Mouse (Mus musculus) lung, embryonic 14.5 days (tissue): Measurements from ENCODE around the gene Prmt1. TPM values are rescaled to one million over a fixed set of nuclear protein-coding genes. Genes with fewer than 3 reads are reported as not detected.

Source experiments
- ATAC-seq: fragments of 200-750 bp; cut with Nextera tagmentation; 2 replicates; pipeline ENCODE4 v1.8.0; 2017; ENCODE audit warnings: mild to moderate bottlenecking, moderate TSS enrichment, moderate library complexity; ENCODE audit not compliant: insufficient read depth
- DNase-seq: peaks from one replicate; pipeline ENCODE4 v3.0.0-alpha.2; 2015
- H3K27ac ChIP-seq: fragments of 300-500 bp; sonication (generic); 2 replicates; pipeline ENCODE4 v1.5.1; 2014; ENCODE audit warnings: low read depth, mild to moderate bottlenecking, moderate library complexity
- H3K27me3 ChIP-seq: fragments of 300-500 bp; sonication (generic); 2 replicates; pipeline ENCODE4 v1.6.1; 2014; ENCODE audit warnings: low read length, control low read depth; ENCODE audit not compliant: insufficient read depth
- H3K36me3 ChIP-seq: fragments of 300-500 bp; sonication (generic); 2 replicates; pipeline ENCODE4 v1.6.1; 2014; ENCODE audit warnings: control low read depth; ENCODE audit not compliant: insufficient read depth
- H3K4me1 ChIP-seq: fragments of 300-500 bp; sonication (generic); 2 replicates; pipeline ENCODE4 v1.6.1; 2014; ENCODE audit warnings: antibody characterized with exemption, control low read depth; ENCODE audit not compliant: insufficient read depth
- H3K4me2 ChIP-seq: fragments of 300-500 bp; sonication (generic); 2 replicates; pipeline ENCODE4 v1.6.1; 2014; ENCODE audit warnings: mild to moderate bottlenecking
- H3K4me3 ChIP-seq: fragments of 300-500 bp; sonication (generic); 2 replicates; pipeline ENCODE4 v1.5.1; 2014; ENCODE audit warnings: low read depth, low read length
- H3K9ac ChIP-seq: fragments of 300-500 bp; sonication (generic); 2 replicates; pipeline ENCODE4 v1.6.1; 2014
- H3K9me3 ChIP-seq: fragments of 300-500 bp; sonication (generic); 2 replicates; pipeline ENCODE4 v1.6.1; 2016; ENCODE audit warnings: low read depth, low read length, control low read depth
- CTCF ChIP-seq: IDR thresholded peaks from 2 replicates; pipeline ENCODE4 v1.5.1; 2016; ENCODE audit warnings: antibody characterized with exemption, low read depth
- WGBS: fragments of 180-500 bp; shearing (Covaris S2); extraction: QIAGEN DNeasy Blood & Tissue Kit; methylation state at CpG from one replicate; pipeline ENCODE4 v1.1.7; 2014; 5-methylcytosine and 5-hydroxymethylcytosine counted together
- microRNA-seq: library from miRNA; unstranded; fragments of <30 nt; microRNA quantifications from one replicate; pipeline ENCODE4, GENCODE M21; 2016; ENCODE audit warnings: borderline number of aligned reads
- polyA plus RNA-seq: library from polyadenylated mRNA; unstranded; fragments of >200 nt; fragmentation: Nextera tagmentation; extraction: Ambion mirVana; gene quantifications from 2 replicates; pipeline ENCODE4 v1.2.1, GENCODE M21; 2014

Gene Prmt1
- polyA plus RNA-seq, 1 experiment from 2014 or later: 238 TPM

GRCm38 (mm10) chr7:44951960-44952359 lies 34.4 kb downstream of the Prmt1 start:
- DNase-seq (peak; percentile 87), ATAC-seq (peak; percentile 86)
- Histone ChIP-seq H3K9ac (peak overlapping the region; percentile 62), H3K4me1 (peaks cover 12% of the 10 kb centered on the region; the same call in 1 of the 2 replicates), H3K4me2 (peak overlapping the region; percentile 97), H3K36me3 (no peaks in the 10 kb centered on the region), H3K27ac (peak overlapping the region; percentile 74), H3K9me3 (no peaks in the 10 kb centered on the region), H3K4me3 (peak overlapping the region; percentile 50), H3K27me3 (peaks cover 19% of the 10 kb centered on the region)
- no peak for TF ChIP-seq CTCF
- WGBS: 0% methylated on average over 10 of the region's 10 CpGs

GRCm38 (mm10) chr7:44949922-44950321 lies 36.4 kb downstream of the Prmt1 start:
- WGBS: 64% methylated on average over 6 of the region's 6 CpGs
- no peak overlapping the region for H3K9ac ChIP-seq
- no peak for ATAC-seq
- peaks cover 19% of the 10 kb centered on the region for H3K27me3 ChIP-seq
- H3K36me3 ChIP-seq: no peaks in the 10 kb centered on the region
- peaks cover 12% of the 10 kb centered on the region; the same call in 1 of the 2 replicates for H3K4me1 ChIP-seq
- no peak overlapping the region for H3K4me3 ChIP-seq
- H3K4me2 ChIP-seq: no peak overlapping the region
- no peak for DNase-seq
- no peak for TF ChIP-seq CTCF
- no peak overlapping the region for H3K27ac ChIP-seq
- H3K9me3 ChIP-seq: no peaks in the 10 kb centered on the region

GRCm38 (mm10) chr7:44942904-44943303 lies 43.5 kb downstream of the Prmt1 start, which contains the start of gene Tsks:
Gene Tsks (plus strand): TSS chr7:44943204.
- Histone ChIP-seq H3K9me3 (no peaks in the 10 kb centered on the region), H3K27me3 (no peaks in the 10 kb centered on the region), H3K4me1 (no peaks in the 10 kb centered on the region), H3K4me3 (no peak within 1 kb of the TSS), H3K36me3 (no peaks in the 10 kb centered on the region), H3K9ac (no peak within 1 kb of the TSS), H3K4me2 (no peak within 1 kb of the TSS), H3K27ac (no peak within 1 kb of the TSS)
- ATAC-seq (no peak), DNase-seq (no peak)
- WGBS: 73% methylated on average over 7 of the region's 7 CpGs
- TF ChIP-seq CTCF: no peak

- no peak overlapping the region for H3K4me2 ChIP-seq
Measured at GRCm38 (mm10) chr7:44938680-44939079, 47.7 kb downstream of the Prmt1 start.

GRCm38 (mm10) chr7:44929204-44930151 lies 56.9 kb downstream of the Prmt1 start, which contains the start of gene Ap2a1:
Gene Ap2a1 (minus strand): TSS chr7:44929496.
- WGBS: under 1% methylated on average over 84 of the region's 84 CpGs
- Histone ChIP-seq H3K9me3 (no peaks in the 10 kb centered on the region), H3K36me3 (peaks cover 12% of the 10 kb centered on the region), H3K27ac (peak within 1 kb of the TSS; percentile 89), H3K4me1 (peaks cover 14% of the 10 kb centered on the region; the same call in 1 of the 2 replicates), H3K4me2 (peak within 1 kb of the TSS; percentile 72), H3K4me3 (peak within 1 kb of the TSS; percentile 86), H3K27me3 (no peaks in the 10 kb centered on the region), H3K9ac (peak within 1 kb of the TSS; percentile 83)
- peak; percentile 99 for ATAC-seq
- DNase-seq: peak; percentile 100
- TF ChIP-seq CTCF: no peak; the same call in 1 of the 2 replicates

More at GRCm38 (mm10) chr7:44938680-44939079, 47.7 kb downstream of the Prmt1 start:
- DNase-seq (no peak), ATAC-seq (no peak)
- TF ChIP-seq CTCF: no peak
- Histone ChIP-seq H3K27ac (no peak overlapping the region), H3K4me3 (no peak overlapping the region), H3K4me1 (no peaks in the 10 kb centered on the region), H3K9ac (no peak overlapping the region), H3K27me3 (no peaks in the 10 kb centered on the region), H3K36me3 (no peaks in the 10 kb centered on the region), H3K9me3 (no peaks in the 10 kb centered on the region)
- WGBS: 83% methylated on average over 4 of the region's 4 CpGs

GRCm38 (mm10) chr7:44928570-44928969 lies 57.8 kb downstream of the Prmt1 start:
- Histone ChIP-seq H3K36me3 (peaks cover 21% of the 10 kb centered on the region), H3K9ac (peak overlapping the region; percentile 83), H3K4me3 (peak overlapping the region; percentile 86), H3K27ac (peak overlapping the region; percentile 73; the same call in 1 of the 2 replicates), H3K4me1 (peaks cover 14% of the 10 kb centered on the region; the same call in 1 of the 2 replicates), H3K4me2 (peak overlapping the region; percentile 72), H3K27me3 (no peaks in the 10 kb centered on the region), H3K9me3 (no peaks in the 10 kb centered on the region)
- TF ChIP-seq CTCF: no peak
- WGBS: 0% methylated on average over 1 of the region's 1 CpGs
- ATAC-seq (no peak), DNase-seq (no peak)

Small RNAs within 50 kb of the gene (microRNA-seq; reads per million reads assigned to microRNA genes)
- gene Mir7054: not detected

Other genes with a start within 250 kb of the Prmt1 start
- 34.7 and 36.3 TPM in 2 replicates for gene Vrk3, start 238.2 kb downstream of the Prmt1 start, polyA plus RNA-seq
- 0.92 and 2.3 TPM in 2 replicates for gene Zfp473, start 235.5 kb downstream of the Prmt1 start, polyA plus RNA-seq
- gene Nup62, start 170.5 kb downstream of the Prmt1 start, polyA plus RNA-seq: 65.8 and 68.9 TPM in 2 replicates
- 0.93 and 1.5 TPM in 2 replicates for gene Il4i1, start 170.2 kb downstream of the Prmt1 start, polyA plus RNA-seq
- gene Atf5, start 169.9 kb downstream of the Prmt1 start, polyA plus RNA-seq: 3.1 TPM in 2 replicates
- gene Akt1s1, start 137.6 kb downstream of the Prmt1 start, polyA plus RNA-seq: 61.9 and 76.9 TPM in 2 replicates
- 60.1 and 73.7 TPM in 2 replicates for gene Tbc1d17, start 137.5 kb downstream of the Prmt1 start, polyA plus RNA-seq
- 30.3 and 30.7 TPM in 2 replicates for gene Pnkp, start 129.4 kb downstream of the Prmt1 start, polyA plus RNA-seq
- gene Ptov1, start 116.8 kb downstream of the Prmt1 start, polyA plus RNA-seq: 386 and 443 TPM in 2 replicates
- gene Med25, start 93.9 kb downstream of the Prmt1 start, polyA plus RNA-seq: 77.9 and 79.5 TPM in 2 replicates
- 17.7 and 19.1 TPM in 2 replicates for gene Fuz, start 90.5 kb downstream of the Prmt1 start, polyA plus RNA-seq
- gene Ap2a1, start 57.1 kb downstream of the Prmt1 start, polyA plus RNA-seq: 73.6 and 83.2 TPM in 2 replicates
- 0.11 and 0.14 TPM in 2 replicates for gene Tsks, start 43.4 kb downstream of the Prmt1 start, polyA plus RNA-seq
- gene Cpt1c, start 11.7 kb downstream of the Prmt1 start, polyA plus RNA-seq: 14.9 and 15.5 TPM in 2 replicates
- 78.7 and 83.0 TPM in 2 replicates for gene Irf3, start 11.1 kb upstream of the Prmt1 start, polyA plus RNA-seq
- gene Bcl2l12, start 12.1 kb upstream of the Prmt1 start, polyA plus RNA-seq: 69.9 and 76.9 TPM in 2 replicates
- 45.9 and 53.6 TPM in 2 replicates for gene Scaf1, start 29.8 kb upstream of the Prmt1 start, polyA plus RNA-seq
- gene Rras, start 31.4 kb upstream of the Prmt1 start, polyA plus RNA-seq: 46.2 and 46.5 TPM in 2 replicates
- gene Prr12, start 66.3 kb upstream of the Prmt1 start, polyA plus RNA-seq: 14.2 and 16.2 TPM in 2 replicates
- 68.6 and 71.9 TPM in 2 replicates for gene Nosip, start 75.9 kb upstream of the Prmt1 start, polyA plus RNA-seq
- gene Prrg2, start 76.1 kb upstream of the Prmt1 start, polyA plus RNA-seq: 18.1 and 19.2 TPM in 2 replicates
- 344 and 360 TPM in 2 replicates for gene Rcn3, start 105.7 kb upstream of the Prmt1 start, polyA plus RNA-seq
- gene Fcgrt, start 117.3 kb upstream of the Prmt1 start, polyA plus RNA-seq: 56.4 and 57.0 TPM in 2 replicates
- 1,873 and 1,878 TPM in 2 replicates for gene Rps11, start 137.9 kb upstream of the Prmt1 start, polyA plus RNA-seq
- 1,527 and 1,587 TPM in 2 replicates for gene Rpl13a, start 142.2 kb upstream of the Prmt1 start, polyA plus RNA-seq
- gene Gm45713, start 149.7 kb upstream of the Prmt1 start, polyA plus RNA-seq: 1.2 and 1.4 TPM in 2 replicates
- gene Flt3l, start 149.9 kb upstream of the Prmt1 start, polyA plus RNA-seq: 0.72 and 1.1 TPM in 2 replicates
- gene Pih1d1, start 167.7 kb upstream of the Prmt1 start, polyA plus RNA-seq: 110 and 112 TPM in 2 replicates
- 52.1 and 52.9 TPM in 2 replicates for gene Aldh16a1, start 168.0 kb upstream of the Prmt1 start, polyA plus RNA-seq
- 0.09 and 0.97 TPM in 2 replicates for gene Slc17a7, start 177.4 kb upstream of the Prmt1 start, polyA plus RNA-seq
- gene Gfy, start 193.0 kb upstream of the Prmt1 start, polyA plus RNA-seq: not detected in 2 replicates
- gene Pth2, start 194.4 kb upstream of the Prmt1 start, polyA plus RNA-seq: not detected in 2 replicates
- 0.19 and 0.38 TPM in 2 replicates for gene Ccdc155, start 218.3 kb upstream of the Prmt1 start, polyA plus RNA-seq
- gene Dkkl1, start 225.6 kb upstream of the Prmt1 start, polyA plus RNA-seq: 0.45 TPM in 1 of 2 replicates, not detected in the other
- 204 and 222 TPM in 2 replicates for gene Tead2, start 229.2 kb upstream of the Prmt1 start, polyA plus RNA-seq